In the genomic region with DNA sequence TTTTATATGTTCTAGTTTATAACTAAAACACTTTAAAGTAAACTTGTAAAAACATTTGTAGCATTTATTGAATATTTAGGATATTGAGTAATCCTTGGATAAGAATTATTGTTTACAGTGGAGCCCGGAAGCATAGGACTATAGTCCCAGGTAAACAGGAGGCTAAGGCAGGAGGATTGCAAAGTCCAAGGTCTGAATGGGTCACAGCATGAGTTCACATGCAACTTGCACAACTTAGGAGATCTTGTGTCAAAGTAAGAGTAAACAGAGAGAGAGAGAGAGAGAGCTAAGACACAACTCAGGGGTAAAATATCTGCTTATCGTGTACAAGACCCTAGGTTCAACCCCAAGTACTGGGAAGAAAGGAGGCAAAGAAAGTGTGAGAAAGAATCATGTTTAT, we compare ENCODE assay signal across 24 mouse cellular contexts. TPM values are rescaled to one million over a fixed set of nuclear protein-coding genes. Genes with fewer than 3 reads are reported as not detected.
A peak's percentile ranks its signal among the peaks of the same experiment; 100 is the strongest.
DNase-seq lines count a peak whose midpoint lies in the region; ATAC-seq and TF ChIP-seq lines count a peak whose summit lies in the region.
"Had no signal": no experiment of that assay in that cellular context is flagged by ENCODE, and none has a peak within 500 bp of the region (broad histone marks: within the 10 kb centered on the region; RNA-seq: fewer than 3 reads in every experiment).

No protein-coding gene starts in this region.

- H3K9ac ChIP-seq in liver, adult 2 months (ENCODE audit: low read depth, low read length), result no peak overlapping the region
- H3K9ac ChIP-seq in liver, embryonic 11.5 days (ENCODE audit: low read depth, low read length), result no peak overlapping the region
- no peak overlapping the region for H3K9ac ChIP-seq in liver, embryonic 15.5 days
- H3K9ac ChIP-seq: embryonic facial prominence, embryonic 13.5 days; forebrain, embryonic 12.5 days; hindbrain, embryonic 12.5 days had no signal

- no peak for TF ChIP-seq POLR2A in liver, adult 2 months (IDR thresholded peaks at IDR 0.05; ENCODE audit: extremely low read depth, insufficient read depth, low read length)
- TF ChIP-seq POLR2A in small intestine, adult 2 months (IDR thresholded peaks at IDR 0.05; ENCODE audit: low read depth, low read length), result no peak

- H3K36me3 ChIP-seq in liver, adult 2 months (ENCODE audit: control insufficient read depth, insufficient read depth, low read length), result no peaks in the 10 kb centered on the region
- H3K36me3 ChIP-seq in liver, embryonic 11.5 days (ENCODE audit: control insufficient read depth, insufficient read depth, low read length), result no peaks in the 10 kb centered on the region
- H3K36me3 ChIP-seq in liver, embryonic 15.5 days (replicated peaks), result no peaks in the 10 kb centered on the region
- H3K36me3 ChIP-seq in small intestine, adult 2 months (ENCODE audit: control insufficient read depth, insufficient read depth, low read length), result no peaks in the 10 kb centered on the region
- H3K36me3 ChIP-seq: embryonic facial prominence, embryonic 13.5 days; forebrain, embryonic 12.5 days; G1E; heart, embryonic 10.5 days; hindbrain, embryonic 12.5 days had no signal

- H3K9me3 ChIP-seq in liver, embryonic 11.5 days (ENCODE audit: control insufficient read depth, low read length), result no peaks in the 10 kb centered on the region
- H3K9me3 ChIP-seq in liver, embryonic 15.5 days (replicated peaks), result no peaks in the 10 kb centered on the region
- H3K9me3 ChIP-seq: embryonic facial prominence, embryonic 13.5 days; forebrain, embryonic 12.5 days; G1E; heart, embryonic 10.5 days; hindbrain, embryonic 12.5 days had no signal

- WGBS in liver, adult 2 months, result 26% methylated on average over 2 of the region's 2 CpGs
- 85% methylated on average over 2 of the region's 2 CpGs for WGBS in liver, embryonic 11.5 days
- 66% methylated on average over 2 of the region's 2 CpGs for WGBS in liver, embryonic 15.5 days (ENCODE audit: insufficient replicate concordance)
- WGBS in small intestine, adult 2 months, result 49% methylated on average over 2 of the region's 2 CpGs

- no peak for TF ChIP-seq CTCF in liver, adult 2 months (IDR thresholded peaks at IDR 0.05; ENCODE audit: low read depth, low read length)
- no peak for TF ChIP-seq CTCF in small intestine, adult 2 months (IDR thresholded peaks at IDR 0.05; ENCODE audit: extremely low read depth, insufficient read length, insufficient replicate concordance, low read depth, low read length)

- no peak overlapping the region for H3K4me3 ChIP-seq in liver, adult 2 months (ENCODE audit: insufficient read depth, low read depth, low read length)
- H3K4me3 ChIP-seq in liver, embryonic 11.5 days (ENCODE audit: low read depth, low read length), result no peak overlapping the region
- no peak overlapping the region for H3K4me3 ChIP-seq in liver, embryonic 15.5 days (replicated peaks)
- H3K4me3 ChIP-seq in small intestine, adult 2 months (ENCODE audit: low read depth, low read length), result no peak overlapping the region
- H3K4me3 ChIP-seq: embryonic facial prominence, embryonic 13.5 days; forebrain, embryonic 12.5 days; heart, embryonic 10.5 days; hindbrain, embryonic 12.5 days had no signal

- H3K4me1 ChIP-seq in liver, adult 2 months (ENCODE audit: control insufficient read depth, insufficient read depth, low read length), result peaks cover 9% of the 10 kb centered on the region
- no peaks in the 10 kb centered on the region for H3K4me1 ChIP-seq in liver, embryonic 11.5 days (replicated peaks; ENCODE audit: control insufficient read depth, insufficient read depth, low read length)
- H3K4me1 ChIP-seq in liver, embryonic 15.5 days (replicated peaks), result no peaks in the 10 kb centered on the region
- peaks cover 13% of the 10 kb centered on the region; the same call in 1 of the 2 replicates for H3K4me1 ChIP-seq in small intestine, adult 2 months (ENCODE audit: control insufficient read depth, insufficient read depth, insufficient read length, low read length)
- H3K4me1 ChIP-seq: embryonic facial prominence, embryonic 13.5 days; forebrain, embryonic 12.5 days; heart, embryonic 10.5 days; hindbrain, embryonic 12.5 days had no signal

- ATAC-seq in liver, embryonic 11.5 days (replicated peaks; ENCODE audit: low FRiP score), result no peak; the same call in 1 of the 2 replicates
- ATAC-seq in liver, embryonic 15.5 days (ENCODE audit: insufficient read depth), result peak; percentile 58; the same call in 1 of the 2 replicates
- no peak for ATAC-seq in cerebellum, adult (ENCODE audit: insufficient number of reproducible peaks, low FRiP score, low TSS enrichment)
- ATAC-seq: CD4-positive, CD25-positive, alpha-beta regulatory T cell, adult 4 months; forebrain, embryonic 16.5 days had no signal

- DNase-seq in liver, adult 2 months (ENCODE audit: extremely low read depth, low read depth, low spot score), result peak; percentile 98
- no peak for DNase-seq in liver, embryonic 11.5 days (ENCODE audit: low spot score)
- DNase-seq in layer of hippocampus, adult 18-20 months (ENCODE audit: low spot score in 2 of 2), result no peak
- DNase-seq in kidney, adult 11 months, result no peak
- DNase-seq: adrenal gland, adult 8-10 months; adrenal gland, postnatal 36 days; B cell, adult 2 months; cerebellum, adult 11 months; cerebellum, adult 9-10 months; cerebellum, postnatal 36 days; gastrocnemius, postnatal 10 days; heart, adult 18-20 months; heart, postnatal 10 days; heart, postnatal 4 days had no signal

- peak overlapping the region; percentile 66 for H3K27ac ChIP-seq in liver, adult 2 months (replicated peaks; ENCODE audit: insufficient read depth, low read depth, low read length)
- H3K27ac ChIP-seq in liver, embryonic 11.5 days (ENCODE audit: low read depth, low read length), result no peak overlapping the region
- H3K27ac ChIP-seq in liver, embryonic 15.5 days (replicated peaks), result no peak overlapping the region
- 0 out of 2 replicates have a peak overlapping the region, but pooled peaks have one; percentile 51 for H3K27ac ChIP-seq in small intestine, adult 2 months (ENCODE audit: insufficient read depth, low read depth, low read length)
- H3K27ac ChIP-seq: embryonic facial prominence, embryonic 13.5 days; forebrain, embryonic 12.5 days; heart, embryonic 10.5 days; hindbrain, embryonic 12.5 days had no signal

- no peaks in the 10 kb centered on the region for H3K79me2 ChIP-seq in liver, adult 2 months (ENCODE audit: control insufficient read depth, insufficient read depth, low read length)

- H3K4me2 ChIP-seq in liver, embryonic 11.5 days, result no peak overlapping the region
- H3K4me2 ChIP-seq in liver, embryonic 15.5 days, result no peak overlapping the region
- H3K4me2 ChIP-seq: embryonic facial prominence, embryonic 13.5 days; forebrain, embryonic 12.5 days; hindbrain, embryonic 12.5 days had no signal

- no peaks in the 10 kb centered on the region for H3K27me3 ChIP-seq in liver, adult 2 months (ENCODE audit: control insufficient read depth, insufficient read depth, low read length)
- H3K27me3 ChIP-seq in liver, embryonic 11.5 days (replicated peaks; ENCODE audit: control insufficient read depth, insufficient read depth, low read length), result no peaks in the 10 kb centered on the region
- no peaks in the 10 kb centered on the region for H3K27me3 ChIP-seq in liver, embryonic 15.5 days
- no peaks in the 10 kb centered on the region for H3K27me3 ChIP-seq in small intestine, adult 2 months (ENCODE audit: control insufficient read depth, insufficient read depth, low read length)
- H3K27me3 ChIP-seq: embryonic facial prominence, embryonic 13.5 days; forebrain, embryonic 12.5 days; hindbrain, embryonic 12.5 days had no signal

RNA-seq across cellular contexts. Expression of a gene that starts 9.7 kb away (rescaled TPM):
- not detected in 2 replicates for total RNA-seq in liver, adult 2 months (2014; rRNA removed)
- polyA plus RNA-seq in liver, adult 2 months (2012; rRNA removed), result not detected in 2 replicates
- 0.52 and 0.53 TPM in 2 replicates for polyA plus RNA-seq in liver, embryonic 11.5 days (2014; fragmentation: Nextera tagmentation; extraction: Ambion mirVana)
- polyA plus RNA-seq in liver, embryonic 15.5 days (2015; fragmentation: Nextera tagmentation; extraction: Ambion mirVana), result 0.73 and 0.89 TPM in 2 replicates
- not detected in 2 replicates for polyA plus RNA-seq in small intestine, adult 2 months (2012; rRNA removed)
- not detected for total RNA-seq in layer of hippocampus, adult 18-20 months (2021)
- total RNA-seq: adrenal gland, postnatal 36 days; gastrocnemius, postnatal 10 days; heart, adult 18-20 months; heart, postnatal 10 days had no signal
- polyA plus RNA-seq: CD4-positive, CD25-positive, alpha-beta regulatory T cell, adult 4 months; G1E had no signal

RNA-seq across cellular contexts. Expression of a gene that starts 32.9 kb away (rescaled TPM):
- 4.3 and 8.5 TPM in 2 replicates for total RNA-seq in liver, adult 2 months (2014; rRNA removed)
- 1.6 and 1.7 TPM in 2 replicates for polyA plus RNA-seq in liver, adult 2 months (2012; rRNA removed)
- 18.7 and 19.2 TPM in 2 replicates for polyA plus RNA-seq in liver, embryonic 11.5 days (2014; fragmentation: Nextera tagmentation; extraction: Ambion mirVana)
- polyA plus RNA-seq in liver, embryonic 15.5 days (2015; fragmentation: Nextera tagmentation; extraction: Ambion mirVana), result 3.2 and 3.7 TPM in 2 replicates
- 3.9 and 8.3 TPM in 2 replicates for polyA plus RNA-seq in small intestine, adult 2 months (2012; rRNA removed)
- 10 to 100 TPM; 15.0 to 15.9 TPM for total RNA-seq in layer of hippocampus, adult 18-20 months (2021)

RNA-seq across cellular contexts. Expression of a gene that starts 41.9 kb away (rescaled TPM):
- total RNA-seq in liver, adult 2 months (2014; rRNA removed), result 10.7 and 15.1 TPM in 2 replicates
- 4.1 and 6.2 TPM in 2 replicates for polyA plus RNA-seq in liver, adult 2 months (2012; rRNA removed)
- 183 and 193 TPM in 2 replicates for polyA plus RNA-seq in liver, embryonic 11.5 days (2014; fragmentation: Nextera tagmentation; extraction: Ambion mirVana)
- 128 and 144 TPM in 2 replicates for polyA plus RNA-seq in liver, embryonic 15.5 days (2015; fragmentation: Nextera tagmentation; extraction: Ambion mirVana)
- polyA plus RNA-seq in small intestine, adult 2 months (2012; rRNA removed), result 1.5 and 2.0 TPM in 2 replicates
- total RNA-seq in layer of hippocampus, adult 18-20 months (2021), result 10 to 100 TPM; 15.7 to 16.7 TPM

Comparison
In these comparisons a context has a peak if more than half of its experiments do, and no peak if none do; other contexts are left out.
1. H3K27ac ChIP-seq: peak in liver, adult 2 months (single experiment) and small intestine, adult 2 months (single experiment); none in liver, embryonic 11.5 days (single experiment) and liver, embryonic 15.5 days (single experiment).
2. RNA of a gene that starts 41.9 kb away (polyA plus RNA-seq): 183 to 193 TPM in liver, embryonic 11.5 days and 128 to 144 TPM in liver, embryonic 15.5 days; 4.1 to 6.2 TPM in liver, adult 2 months and 1.5 to 2.0 TPM in small intestine, adult 2 months; every median in the first group is over 10 times any median in the second.